ENCODE assay signal across 10 mouse cellular contexts in the genomic region with DNA sequence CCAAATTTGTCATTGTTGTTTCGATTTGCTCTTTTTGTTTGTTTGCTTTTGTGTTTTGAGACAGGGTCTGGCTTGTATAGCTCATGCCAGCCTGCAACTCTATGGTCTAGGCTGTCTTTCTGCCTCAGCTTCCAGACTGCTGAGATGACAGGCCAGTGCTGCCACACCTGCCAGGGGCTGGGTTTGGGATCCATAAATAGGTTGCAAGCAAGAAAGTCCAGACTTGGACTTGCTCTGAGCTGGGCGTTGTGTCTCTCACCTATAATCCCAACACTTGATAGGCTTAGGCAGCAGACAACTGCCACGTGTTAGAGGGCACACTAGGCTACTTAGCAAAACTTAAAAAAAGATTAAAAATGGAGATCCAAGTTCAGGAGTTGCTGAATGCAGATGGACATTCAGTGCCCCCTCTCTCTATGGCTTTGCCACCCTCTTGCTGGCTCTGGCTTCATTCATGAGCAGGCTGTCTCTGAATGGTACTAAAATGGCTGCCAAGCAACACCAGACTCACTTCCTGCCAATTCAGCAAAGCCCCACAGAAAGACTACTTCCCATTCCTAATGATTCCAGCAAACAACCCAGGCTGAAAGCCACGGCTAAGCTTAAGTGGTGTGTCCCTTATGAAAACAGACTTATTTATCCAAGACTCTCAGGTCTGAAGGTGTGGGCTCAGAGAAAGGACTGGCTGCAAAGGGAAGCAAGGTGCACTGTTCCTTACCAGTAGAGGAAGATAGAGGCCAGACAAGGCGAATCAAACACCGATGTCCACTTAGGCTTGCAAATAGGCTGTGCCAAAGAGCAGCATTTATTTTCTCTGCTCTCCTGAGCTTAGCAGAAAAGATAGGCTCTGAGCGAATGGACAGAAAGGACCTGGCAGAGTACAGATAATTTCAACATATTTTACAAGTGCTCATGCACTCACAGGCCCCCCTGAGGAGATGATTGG. TPM values are rescaled to one million over a fixed set of nuclear protein-coding genes. Genes with fewer than 3 reads are reported as not detected.
A peak's percentile ranks its signal among the peaks of the same experiment; 100 is the strongest.
DNase-seq lines count a peak whose midpoint lies in the region; ATAC-seq lines count a peak whose summit lies in the region.
"Had no signal": no experiment of that assay in that cellular context is flagged by ENCODE, and none has a peak within 500 bp of the region (broad histone marks: within the 10 kb centered on the region; RNA-seq: fewer than 3 reads in every experiment).

No protein-coding gene starts in this region.

- H3K36me3 ChIP-seq in heart, embryonic 10.5 days = no peaks in the 10 kb centered on the region
- H3K36me3 ChIP-seq in heart, embryonic 12.5 days = no peaks in the 10 kb centered on the region

- peak overlapping the region; percentile 16; the same call in 1 of the 2 replicates for H3K27ac ChIP-seq in heart, embryonic 10.5 days
- no peak overlapping the region for H3K27ac ChIP-seq in heart, embryonic 12.5 days (ENCODE audit: poor library complexity, severe bottlenecking)

- no peak for ATAC-seq in heart, embryonic 12.5 days (ENCODE audit: insufficient number of reproducible peaks, low FRiP score)
- ATAC-seq: intestine, embryonic 16.5 days had no signal

- WGBS in heart, embryonic 10.5 days = 68% methylated on average over 7 of the region's 7 CpGs
- WGBS in heart, embryonic 12.5 days = 64% methylated on average over 7 of the region's 7 CpGs

- peaks cover 33% of the 10 kb centered on the region for H3K4me1 ChIP-seq in heart, embryonic 10.5 days
- H3K4me1 ChIP-seq in heart, embryonic 12.5 days (replicated peaks) = peaks cover 21% of the 10 kb centered on the region

- no peak for DNase-seq in heart, embryonic 10.5 days (ENCODE audit: low spot score)
- DNase-seq in lung, postnatal 25 days (ENCODE audit: low spot score) = peak; percentile 38
- no peak for DNase-seq in lung, postnatal 10 days
- DNase-seq in cerebellum, adult 8-10 months = peak; percentile 51
- DNase-seq in skeletal muscle tissue, adult 2 months (ENCODE audit: low read depth, low spot score) = peak; percentile 79
- DNase-seq in B cell, adult 2 months = no peak
- no peak for DNase-seq in ovary, adult 18-20 months (ENCODE audit: low spot score)

- H3K27me3 ChIP-seq in heart, embryonic 10.5 days (ENCODE audit: insufficient read depth, poor library complexity, severe bottlenecking) = no peaks in the 10 kb centered on the region; the same call in none of the 2 replicates
- no peaks in the 10 kb centered on the region for H3K27me3 ChIP-seq in heart, embryonic 12.5 days (replicated peaks)

- no peak overlapping the region for H3K9ac ChIP-seq in heart, embryonic 12.5 days

- no peak overlapping the region for H3K4me2 ChIP-seq in heart, embryonic 12.5 days
- H3K4me2 ChIP-seq: midbrain, embryonic 11.5 days had no signal

- H3K4me3 ChIP-seq in heart, embryonic 10.5 days = no peak overlapping the region
- H3K4me3 ChIP-seq in heart, embryonic 12.5 days = no peak overlapping the region

- no peaks in the 10 kb centered on the region for H3K9me3 ChIP-seq in heart, embryonic 10.5 days
- H3K9me3 ChIP-seq in heart, embryonic 12.5 days (replicated peaks) = no peaks in the 10 kb centered on the region

RNA-seq across cellular contexts. Expression of gene Klf9, which starts 8.7 kb away (rescaled TPM):
- polyA plus RNA-seq in heart, embryonic 10.5 days (2016; fragmentation: Nextera tagmentation; extraction: Ambion mirVana) = 1.4 and 1.6 TPM in 2 replicates
- polyA plus RNA-seq in heart, embryonic 12.5 days (2016; fragmentation: Nextera tagmentation; extraction: Ambion mirVana) = 2.1 TPM in 2 replicates

Comparison
In these comparisons a context has a peak if more than half of its experiments do, and no peak if none do; other contexts are left out.
1. DNase-seq: peak in lung, postnatal 25 days (single experiment), cerebellum, adult 8-10 months (single experiment) and skeletal muscle tissue, adult 2 months (single experiment); none in heart, embryonic 10.5 days (single experiment), lung, postnatal 10 days (single experiment), B cell, adult 2 months (0 of 2) and ovary, adult 18-20 months (single experiment).